Mouse (Mus musculus): ENCODE measurements around the gene Ckap5.

The Ckap5 gene

DNA sequence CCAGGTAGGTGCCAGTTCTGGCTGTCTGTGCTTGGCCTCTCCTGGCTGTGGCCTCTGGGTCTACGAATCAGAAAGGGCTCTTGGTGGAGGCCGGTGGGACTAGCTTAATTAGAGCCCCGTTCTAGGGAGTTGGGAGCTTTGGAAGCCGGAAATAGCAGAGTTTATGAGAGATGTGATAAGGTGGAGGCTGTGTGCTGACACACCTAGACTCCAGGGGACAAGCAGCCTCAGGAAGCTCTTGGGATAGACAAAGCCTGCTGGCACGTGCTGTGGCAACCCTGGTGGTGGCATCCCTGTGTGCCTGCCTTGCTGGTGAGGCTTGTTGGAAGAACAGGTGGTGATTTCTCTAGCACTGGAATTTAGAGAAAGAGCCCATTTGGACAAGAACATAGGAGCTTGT is 128.8 kb downstream of the Ckap5 start:
- DNase-seq (ENCODE audit: low spot score) = no peak

DNA sequence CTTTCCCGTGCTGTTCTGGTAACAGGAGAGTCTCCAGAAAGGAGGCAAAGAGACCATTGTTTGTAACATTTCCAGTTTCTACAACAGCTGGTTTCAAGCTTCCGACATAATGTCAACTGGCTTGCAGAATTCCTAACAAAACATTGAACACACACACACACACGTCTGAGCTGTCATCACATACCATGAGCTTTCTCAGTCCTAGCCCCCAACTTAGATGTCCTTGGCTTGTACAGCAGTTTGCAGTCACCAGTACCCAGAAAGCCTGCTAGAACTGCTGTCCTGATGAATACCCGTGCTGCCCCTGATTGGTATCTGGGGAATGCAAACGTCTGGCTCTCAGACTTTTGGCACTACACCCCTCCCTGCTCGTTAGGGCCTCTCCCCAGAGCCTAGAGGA is 129.3 kb downstream of the Ckap5 start:
- no peak for DNase-seq (ENCODE audit: low spot score)

DNA sequence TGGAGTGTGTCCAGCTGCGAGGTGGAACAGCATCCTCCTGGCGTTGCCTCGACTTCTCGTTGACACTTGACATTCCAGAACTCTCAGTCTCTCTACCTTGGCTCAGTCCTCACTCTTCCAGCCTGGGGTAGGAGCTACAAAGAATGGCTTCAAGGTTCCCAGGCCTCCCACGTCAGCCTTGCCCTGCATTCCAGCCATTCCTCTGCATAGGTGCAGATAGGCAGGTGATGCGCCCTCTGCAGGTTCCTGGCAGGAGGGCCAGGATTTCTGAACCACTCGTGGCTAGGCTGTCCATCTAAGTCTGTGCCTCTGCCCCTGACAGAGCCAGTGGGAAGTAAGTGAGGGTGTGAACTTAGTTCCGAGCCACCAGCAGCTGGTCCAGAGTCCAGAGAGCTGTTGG is 130.2 kb downstream of the Ckap5 start:
- no peak for DNase-seq (ENCODE audit: low spot score)

DNA sequence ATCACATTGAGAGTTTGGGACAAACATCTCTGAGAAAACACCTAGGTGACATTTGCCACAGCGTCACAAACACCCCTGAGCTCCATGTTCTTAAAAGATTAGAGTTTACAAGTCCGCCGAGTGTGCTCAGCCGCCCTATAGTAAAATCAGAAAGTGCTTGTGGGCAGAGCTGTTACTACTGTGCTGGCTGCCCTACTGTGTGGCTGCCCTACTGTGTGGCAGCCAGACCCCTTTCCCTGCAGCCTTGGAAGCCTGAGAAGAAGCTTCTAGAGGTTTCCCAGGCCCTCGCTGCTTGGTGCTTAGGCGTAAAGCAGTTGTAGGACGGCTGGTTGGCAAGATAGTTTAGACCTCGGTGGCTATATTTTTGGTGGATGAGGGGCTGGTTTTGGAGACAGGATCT is 133.1 kb downstream of the Ckap5 start:
- no peak for DNase-seq (ENCODE audit: low spot score)

DNA sequence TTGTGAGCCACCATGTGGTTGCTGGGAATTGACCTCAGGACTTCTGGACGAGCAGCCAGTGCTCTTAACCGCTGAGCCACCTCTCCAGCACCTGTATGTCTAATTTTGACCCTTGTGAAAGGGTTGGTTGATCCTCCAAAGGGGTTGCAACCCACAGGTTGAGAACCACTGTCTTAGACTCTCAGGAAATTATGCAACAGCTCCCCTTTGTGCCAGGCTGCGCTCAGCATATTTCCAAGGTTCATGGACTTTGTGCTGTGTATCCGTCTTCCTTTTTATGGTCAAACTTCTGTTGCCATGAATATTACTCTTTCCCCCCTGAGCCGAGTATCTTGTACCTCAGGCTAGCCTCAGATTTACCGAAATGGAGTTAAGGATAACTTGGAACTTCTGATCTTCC is 134.4 kb downstream of the Ckap5 start:
- DNase-seq (ENCODE audit: low spot score) = no peak

DNA sequence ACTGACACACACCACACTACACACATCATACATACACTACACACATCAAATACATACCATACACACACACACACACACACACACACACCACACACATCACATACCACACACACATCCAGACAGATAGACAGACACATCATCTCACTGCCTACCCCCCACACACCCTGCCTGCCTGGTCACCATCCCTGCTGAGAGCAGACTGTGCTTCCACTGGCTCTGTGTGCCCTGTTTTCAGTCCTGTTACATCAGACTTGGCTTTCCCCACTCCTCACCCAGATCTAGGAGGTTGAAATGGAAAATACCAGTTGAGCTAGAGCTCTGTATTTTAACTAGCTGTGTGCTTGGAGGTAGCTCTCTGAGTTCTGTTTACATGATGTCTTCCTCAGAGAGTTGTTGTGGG is 138.2 kb downstream of the Ckap5 start:
- DNase-seq (ENCODE audit: low spot score) = no peak

DNA sequence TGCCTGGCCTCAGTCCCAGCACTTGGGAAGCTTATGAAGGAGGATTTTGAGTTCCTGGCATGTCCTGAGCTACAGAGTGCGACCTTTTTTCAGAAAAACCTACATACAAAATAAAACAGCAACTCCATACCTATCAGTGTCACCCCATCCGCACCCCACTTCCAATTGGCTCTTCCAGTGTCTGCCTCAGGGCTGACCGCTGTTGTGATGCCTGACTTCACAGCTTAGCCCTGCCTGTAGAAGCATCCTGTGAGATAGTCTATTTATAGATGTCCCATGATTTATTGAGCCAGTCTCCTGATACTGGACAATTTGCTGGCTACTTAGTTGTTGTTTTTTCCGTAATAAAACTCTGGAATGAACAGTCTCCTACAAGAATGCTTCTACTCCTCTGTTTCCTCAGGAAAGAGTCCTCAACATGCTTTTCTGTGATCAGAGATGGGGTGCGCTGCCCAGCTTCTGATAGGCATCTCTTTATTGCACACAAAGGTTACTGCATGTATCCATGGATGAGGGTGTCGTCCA is 139.9 kb downstream of the Ckap5 start:
- no peak for DNase-seq (ENCODE audit: low spot score)

DNA sequence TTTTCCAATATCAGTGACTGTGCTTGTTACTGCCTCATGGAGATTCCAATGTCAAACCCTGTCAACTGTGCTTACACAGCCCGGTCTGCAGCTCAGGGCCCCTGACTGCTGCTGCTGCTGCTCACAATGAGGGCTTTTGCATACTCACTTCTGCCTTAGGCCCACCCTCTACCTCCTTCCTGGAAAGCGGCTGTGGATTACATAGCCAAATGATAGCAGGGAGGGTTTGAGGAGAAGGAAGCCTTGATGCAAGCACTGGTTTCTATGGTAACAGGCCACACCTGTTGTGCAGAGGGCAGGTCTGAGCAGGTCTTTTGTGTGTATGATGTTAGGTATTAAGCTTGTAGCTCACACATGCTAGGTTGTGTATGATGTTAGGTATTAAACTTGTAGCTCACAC is 141.2 kb downstream of the Ckap5 start:
- no peak for DNase-seq (ENCODE audit: low spot score)

DNA sequence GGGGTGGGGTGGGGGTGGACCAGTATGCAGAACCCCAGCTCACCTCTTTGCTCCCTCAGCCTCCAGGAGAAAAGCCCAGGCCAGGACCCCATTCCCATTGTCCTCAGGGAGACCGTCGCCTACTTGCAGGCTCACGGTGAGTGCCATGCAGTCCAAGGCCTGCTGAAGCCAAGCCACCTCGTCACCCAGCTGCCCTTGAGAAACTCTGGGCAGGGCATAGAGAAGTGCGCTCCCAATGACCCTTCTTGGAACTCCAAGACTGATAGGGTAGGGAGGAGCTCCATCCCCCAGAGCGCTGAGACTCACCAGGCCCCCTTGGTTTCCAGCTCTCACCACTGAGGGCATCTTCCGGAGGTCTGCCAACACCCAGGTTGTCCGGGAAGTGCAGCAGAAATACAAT is 142.8 kb downstream of the Ckap5 start:
- DNase-seq (ENCODE audit: low spot score) = no peak

DNA sequence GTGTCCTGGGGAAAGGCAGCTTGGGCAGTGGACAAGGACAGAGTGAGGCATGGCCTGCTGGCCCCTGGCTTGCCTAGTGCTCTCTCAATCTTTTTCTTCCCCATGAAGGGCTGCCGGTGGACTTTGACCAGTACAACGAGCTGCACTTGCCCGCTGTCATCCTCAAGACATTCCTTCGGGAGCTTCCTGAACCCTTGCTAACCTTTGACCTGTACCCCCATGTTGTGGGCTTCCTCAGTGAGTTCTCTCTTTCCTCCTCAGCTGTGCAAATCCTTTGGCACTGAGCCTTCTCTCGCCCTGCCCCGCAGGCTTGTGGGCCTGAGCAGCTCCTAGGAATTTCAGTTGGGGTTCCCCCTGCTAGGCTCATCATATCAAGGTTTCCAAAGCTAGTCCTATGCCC is 143.5 kb downstream of the Ckap5 start:
- no peak for DNase-seq (ENCODE audit: low spot score)

Measured in retina, embryonic 14.5 days (tissue).